Mouse (Mus musculus) gastrocnemius, adult 2 months (tissue): ENCODE measurements around the gene Xpnpep3. TPM values are rescaled to one million over a fixed set of nuclear protein-coding genes. Genes with fewer than 3 reads are reported as not detected.
A peak's percentile ranks its signal among the peaks of the same experiment; 100 is the strongest.
"Not testable (repeated sequence)": the region's sequence is repeated elsewhere in the genome, so short reads cannot be mapped to it uniquely, and the experiment has no call there.

Experiments
- DNase-seq: peaks from one replicate; pipeline ENCODE4 v3.0.0; 2022
- H3K27ac ChIP-seq: fragments of 200-600 bp; 2 replicates; pipeline ENCODE4 v1.8.1; 2022; ENCODE audit warnings: mild to moderate bottlenecking
- H3K4me3 ChIP-seq: fragments of 200-600 bp; 2 replicates; pipeline ENCODE4 v1.8.1; 2022; ENCODE audit warnings: mild to moderate bottlenecking, moderate library complexity
- CTCF ChIP-seq: fragments of 200-600 bp; IDR thresholded peaks from 2 replicates; pipeline ENCODE4 v1.8.1; 2022; ENCODE audit warnings: antibody characterized with exemption, mild to moderate bottlenecking, moderate library complexity
- intact Hi-C: fragments of 180-260 bp; cut with DNase I; formaldehyde crosslinking; loops from one replicate; pipeline ENCODE4 v1.15.1; 2025
- total RNA-seq, 2 experiments: library from RNA; stranded (reverse); gene quantifications; 2 replicates each; pipeline ENCODE4 v1.2.3; 2021

Xpnpep3 gene
- total RNA-seq, 2 experiments from 2014 or later: 4.8 to 7.4 TPM

- H3K27ac ChIP-seq: no peak overlapping the region
- no peak overlapping the region for H3K4me3 ChIP-seq
- intact Hi-C loops: no loop called here
- no peak for DNase-seq
- no peak for TF ChIP-seq CTCF
Observed at GRCm38 (mm10) chr15:81470735-81471134, 70.8 kb downstream of the Xpnpep3 start.

- intact Hi-C loops: no loop called here
- H3K27ac ChIP-seq: no peak overlapping the region
- DNase-seq: no peak
- no peak for TF ChIP-seq CTCF
- no peak overlapping the region for H3K4me3 ChIP-seq
Observed at GRCm38 (mm10) chr15:81472256-81472655, 72.3 kb downstream of the Xpnpep3 start.

- intact Hi-C loops: no loop called here
- no peak overlapping the region for H3K4me3 ChIP-seq
- no peak for DNase-seq
- H3K27ac ChIP-seq: no peak overlapping the region
- TF ChIP-seq CTCF: peak; percentile 65
Observed at GRCm38 (mm10) chr15:81475654-81476053, 75.7 kb downstream of the Xpnpep3 start.

GRCm38 (mm10) chr15:81476597-81476996 lies 76.7 kb downstream of the Xpnpep3 start:
- TF ChIP-seq CTCF: no peak
- intact Hi-C loops: no loop called here
- no peak overlapping the region for H3K27ac ChIP-seq
- no peak overlapping the region for H3K4me3 ChIP-seq
- DNase-seq: no peak

GRCm38 (mm10) chr15:81479446-81480213 lies 79.7 kb downstream of the Xpnpep3 start:
- H3K4me3 ChIP-seq: no peak overlapping the region
- TF ChIP-seq CTCF: no peak
- H3K27ac ChIP-seq: no peak overlapping the region
- intact Hi-C loops: no loop called here
- no peak for DNase-seq

GRCm38 (mm10) chr15:81480284-81480683 lies 80.3 kb downstream of the Xpnpep3 start:
- DNase-seq, H3K4me3 ChIP-seq, intact Hi-C loops, H3K27ac ChIP-seq: not testable (repeated sequence)

- no peak overlapping the region for H3K27ac ChIP-seq
- peak overlapping the region; percentile 70 for H3K4me3 ChIP-seq
- intact Hi-C loops: no loop called here
- peak; percentile 51 for DNase-seq
- TF ChIP-seq CTCF: no peak
Observed at GRCm38 (mm10) chr15:81480977-81481379, 81.0 kb downstream of the Xpnpep3 start.

GRCm38 (mm10) chr15:81482966-81483365 lies 83.0 kb downstream of the Xpnpep3 start:
- no peak for TF ChIP-seq CTCF
- H3K27ac ChIP-seq: no peak overlapping the region
- no peak overlapping the region for H3K4me3 ChIP-seq
- intact Hi-C loops: no loop called here
- DNase-seq: no peak

- intact Hi-C loops: no loop called here
- H3K4me3 ChIP-seq: no peak overlapping the region
- DNase-seq: no peak
- no peak for TF ChIP-seq CTCF
- no peak overlapping the region for H3K27ac ChIP-seq
Observed at GRCm38 (mm10) chr15:81483691-81484090, 83.8 kb downstream of the Xpnpep3 start.

- no peak for TF ChIP-seq CTCF
- intact Hi-C loops: no loop called here
- Histone ChIP-seq H3K4me3 (no peak overlapping the region), H3K27ac (no peak overlapping the region)
- no peak for DNase-seq
Observed at GRCm38 (mm10) chr15:81485483-81485882, 85.5 kb downstream of the Xpnpep3 start.

- no peak for TF ChIP-seq CTCF
- no peak overlapping the region for H3K27ac ChIP-seq
- no peak for DNase-seq
- H3K4me3 ChIP-seq: no peak overlapping the region
- intact Hi-C loops: no loop called here
Observed at GRCm38 (mm10) chr15:81503466-81503865, 103.5 kb downstream of the Xpnpep3 start.

GRCm38 (mm10) chr15:81503995-81504394 lies 104.1 kb downstream of the Xpnpep3 start:
- Histone ChIP-seq H3K4me3 (no peak overlapping the region), H3K27ac (no peak overlapping the region)
- intact Hi-C loops: no loop called here
- TF ChIP-seq CTCF: no peak
- no peak for DNase-seq

Other genes starting within 250 kb of the Xpnpep3 start
- 10 to 100 TPM; 18.8 to 28.1 TPM for gene Mrtfa, start 209.4 kb upstream of the Xpnpep3 start, total RNA-seq
- 1 to 10 TPM; 3.2 to 5.5 TPM for gene Mchr1, start 164.6 kb upstream of the Xpnpep3 start, total RNA-seq
- 10 to 100 TPM in 1 of 2 experiments, 1 to 10 TPM in 1; 8.7 to 10.8 TPM for gene Slc25a17, start 39.3 kb upstream of the Xpnpep3 start, total RNA-seq
- gene St13, start 61 bp upstream of the Xpnpep3 start, total RNA-seq: 100 to 1,000 TPM in 1 of 2 experiments, 10 to 100 TPM in 1; 86.8 to 114 TPM
- gene Dnajb7, start 8.2 kb downstream of the Xpnpep3 start, total RNA-seq: not detected
- gene Rbx1, start 66.2 kb downstream of the Xpnpep3 start, total RNA-seq: 100 to 1,000 TPM in 1 of 2 experiments, 10 to 100 TPM in 1; 89.4 to 110 TPM
- 10 to 100 TPM; 37.8 to 39.5 TPM for gene Ep300, start 185.2 kb downstream of the Xpnpep3 start, total RNA-seq